In genomic region chrX:11363890-11364289, GRCm38 (mm10) we compare ENCODE assay signal across 15 mouse cellular contexts. TPM values are rescaled to one million over a fixed set of nuclear protein-coding genes. Genes with fewer than 3 reads are reported as not detected.
DNase-seq lines count a peak whose midpoint lies in the region; ATAC-seq and TF ChIP-seq lines count a peak whose summit lies in the region.
"Had no signal": no experiment of that assay in that cellular context is flagged by ENCODE, and none has a peak within 500 bp of the region (broad histone marks: within the 10 kb centered on the region; RNA-seq: fewer than 3 reads in every experiment).

No protein-coding gene starts in this region.

- H3K27me3 ChIP-seq in midbrain, embryonic 13.5 days = peaks cover 6% of the 10 kb centered on the region; the same call in 1 of the 2 replicates
- H3K27me3 ChIP-seq in midbrain, embryonic 11.5 days (ENCODE audit: control insufficient read depth, insufficient read depth, low read length) = peaks cover 3% of the 10 kb centered on the region; the same call in 1 of the 2 replicates

- no peak overlapping the region for H3K27ac ChIP-seq in midbrain, embryonic 13.5 days
- H3K27ac ChIP-seq in midbrain, embryonic 11.5 days (ENCODE audit: low read depth, low read length) = no peak overlapping the region
- H3K27ac ChIP-seq: limb, embryonic 12.5 days had no signal

- H3K4me2 ChIP-seq in midbrain, embryonic 13.5 days (replicated peaks) = no peak overlapping the region
- no peak overlapping the region for H3K4me2 ChIP-seq in midbrain, embryonic 11.5 days
- H3K4me2 ChIP-seq: limb, embryonic 12.5 days had no signal

- no peak for DNase-seq in midbrain, embryonic 11.5 days (ENCODE audit: low spot score, missing footprints)
- peak; percentile 87 for DNase-seq in brain, embryonic 14.5 days (ENCODE audit: low read depth)
- peak; percentile 77 to 89 for DNase-seq in cerebellum, postnatal 10 days
- DNase-seq in retina, embryonic 14.5 days (ENCODE audit: low spot score) = peak; percentile 1
- no peak for DNase-seq in heart, adult 9 months (ENCODE audit: low spot score in 2 of 2)
- no peak for DNase-seq in thymus, adult 18-20 months
- DNase-seq: gastrocnemius, postnatal 36 days; heart, postnatal 10 days; lung, postnatal 36 days; thymus, postnatal 4 days had no signal

- H3K36me3 ChIP-seq in midbrain, embryonic 13.5 days = no peaks in the 10 kb centered on the region
- no peaks in the 10 kb centered on the region for H3K36me3 ChIP-seq in midbrain, embryonic 11.5 days (ENCODE audit: control insufficient read depth, insufficient read depth, low read length)
- H3K36me3 ChIP-seq: limb, embryonic 12.5 days had no signal

- no peak overlapping the region for H3K4me3 ChIP-seq in midbrain, embryonic 13.5 days (replicated peaks)
- H3K4me3 ChIP-seq in midbrain, embryonic 11.5 days (ENCODE audit: low read depth, low read length) = no peak overlapping the region
- H3K4me3 ChIP-seq: erythroblast, embryonic 14.5 days; limb, embryonic 12.5 days; myocyte had no signal

- no peaks in the 10 kb centered on the region for H3K9me3 ChIP-seq in midbrain, embryonic 13.5 days
- no peaks in the 10 kb centered on the region for H3K9me3 ChIP-seq in midbrain, embryonic 11.5 days (ENCODE audit: control insufficient read depth, low read length)
- H3K9me3 ChIP-seq: limb, embryonic 12.5 days had no signal

- no peak for TF ChIP-seq POLR2A in brain, embryonic 14.5 days (IDR thresholded peaks at IDR 0.05; ENCODE audit: borderline replicate concordance, extremely low read depth, insufficient read depth, insufficient read length, poor library complexity, severe bottlenecking)

- 53% methylated on average over 6 of the region's 6 CpGs for WGBS in midbrain, embryonic 13.5 days
- WGBS in midbrain, embryonic 11.5 days = 68% methylated on average over 6 of the region's 6 CpGs

- TF ChIP-seq CTCF in brain, embryonic 14.5 days (IDR thresholded peaks at IDR 0.05; ENCODE audit: borderline replicate concordance, extremely low read depth, insufficient read depth, insufficient read length) = no peak

- peak; percentile 45; the same call in 1 of the 2 replicates for ATAC-seq in midbrain, embryonic 13.5 days
- no peak for ATAC-seq in midbrain, embryonic 11.5 days (ENCODE audit: low FRiP score)

- H3K4me1 ChIP-seq in midbrain, embryonic 13.5 days (replicated peaks) = 0 out of 2 replicates have a peak, but pooled peaks cover 5% of the 10 kb centered on the region
- no peaks in the 10 kb centered on the region for H3K4me1 ChIP-seq in midbrain, embryonic 11.5 days (ENCODE audit: control insufficient read depth, insufficient read depth, low read length)

- H3K9ac ChIP-seq in midbrain, embryonic 13.5 days (replicated peaks) = no peak overlapping the region
- H3K9ac ChIP-seq in midbrain, embryonic 11.5 days (ENCODE audit: low read length) = no peak overlapping the region
- H3K9ac ChIP-seq: limb, embryonic 12.5 days had no signal

RNA-seq across cellular contexts. Expression of gene H2al1j, which starts 36.3 kb away (rescaled TPM):
- not detected in 2 replicates for polyA plus RNA-seq in midbrain, embryonic 13.5 days (2015; fragmentation: Nextera tagmentation; extraction: Ambion mirVana)
- polyA plus RNA-seq in midbrain, embryonic 11.5 days (2014; fragmentation: Nextera tagmentation; extraction: Ambion mirVana) = not detected in 2 replicates
- polyA plus RNA-seq in brain, embryonic 14.5 days (2012; rRNA removed) = not detected in 2 replicates
- polyA plus RNA-seq: erythroblast, embryonic 14.5 days; kidney, embryonic 14.5 days; limb, embryonic 12.5 days; myocyte had no signal

RNA-seq across cellular contexts. Expression of gene H2al1i, which starts 39.4 kb away (rescaled TPM):
- polyA plus RNA-seq in midbrain, embryonic 13.5 days (2015; fragmentation: Nextera tagmentation; extraction: Ambion mirVana) = not detected in 2 replicates
- not detected in 2 replicates for polyA plus RNA-seq in midbrain, embryonic 11.5 days (2014; fragmentation: Nextera tagmentation; extraction: Ambion mirVana)
- not detected in 2 replicates for polyA plus RNA-seq in brain, embryonic 14.5 days (2012; rRNA removed)
- polyA plus RNA-seq: erythroblast, embryonic 14.5 days; kidney, embryonic 14.5 days; limb, embryonic 12.5 days; myocyte had no signal

RNA-seq across cellular contexts. Expression of gene H2al1h, which starts 42.6 kb away (rescaled TPM):
- polyA plus RNA-seq in midbrain, embryonic 13.5 days (2015; fragmentation: Nextera tagmentation; extraction: Ambion mirVana) = not detected in 2 replicates
- not detected in 2 replicates for polyA plus RNA-seq in midbrain, embryonic 11.5 days (2014; fragmentation: Nextera tagmentation; extraction: Ambion mirVana)
- polyA plus RNA-seq in brain, embryonic 14.5 days (2012; rRNA removed) = not detected in 2 replicates
- polyA plus RNA-seq: erythroblast, embryonic 14.5 days; kidney, embryonic 14.5 days; limb, embryonic 12.5 days; myocyte had no signal

RNA-seq across cellular contexts. Expression of gene H2al1g, which starts 45.8 kb away (rescaled TPM):
- polyA plus RNA-seq in midbrain, embryonic 13.5 days (2015; fragmentation: Nextera tagmentation; extraction: Ambion mirVana) = not detected in 2 replicates
- not detected in 2 replicates for polyA plus RNA-seq in midbrain, embryonic 11.5 days (2014; fragmentation: Nextera tagmentation; extraction: Ambion mirVana)
- polyA plus RNA-seq in brain, embryonic 14.5 days (2012; rRNA removed) = not detected in 2 replicates
- polyA plus RNA-seq: erythroblast, embryonic 14.5 days; kidney, embryonic 14.5 days; limb, embryonic 12.5 days; myocyte had no signal

RNA-seq across cellular contexts. Expression of gene H2al1f, which starts 48.9 kb away (rescaled TPM):
- not detected in 2 replicates for polyA plus RNA-seq in midbrain, embryonic 13.5 days (2015; fragmentation: Nextera tagmentation; extraction: Ambion mirVana)
- not detected in 2 replicates for polyA plus RNA-seq in midbrain, embryonic 11.5 days (2014; fragmentation: Nextera tagmentation; extraction: Ambion mirVana)
- polyA plus RNA-seq in brain, embryonic 14.5 days (2012; rRNA removed) = not detected in 2 replicates
- polyA plus RNA-seq: erythroblast, embryonic 14.5 days; kidney, embryonic 14.5 days; limb, embryonic 12.5 days; myocyte had no signal

Comparison
In these comparisons a context has a peak if more than half of its experiments do, and no peak if none do; other contexts are left out.
1. DNase-seq: peak in brain, embryonic 14.5 days (single experiment), cerebellum, postnatal 10 days (2 of 2) and retina, embryonic 14.5 days (single experiment); none in midbrain, embryonic 11.5 days (single experiment), heart, adult 9 months (0 of 2) and thymus, adult 18-20 months (0 of 2).